Mouse (Mus musculus) CH12.LX (cell line): Measurements from ENCODE around the gene Dmxl2. TPM values are rescaled to one million over a fixed set of nuclear protein-coding genes. Genes with fewer than 3 reads are reported as not detected.
A peak's percentile ranks its signal among the peaks of the same experiment; 100 is the strongest.

Experiments used
- DNase-seq: peaks from one replicate; pipeline ENCODE4 v3.0.0-alpha.2; 2013; ENCODE audit errors: extremely low read depth
- H3K27ac ChIP-seq: 2 replicates; pipeline ENCODE4 v1.5.1; 2012; ENCODE audit warnings: low read depth, mild to moderate bottlenecking, control low read depth, moderate library complexity; ENCODE audit not compliant: insufficient read depth
- H3K27me3 ChIP-seq: replicated peaks from 2 replicates; pipeline ENCODE3; 2012; ENCODE audit warnings: inconsistent platforms
- H3K36me3 ChIP-seq, 2 experiments: replicated peaks in 1 of 2; 2 replicates each; pipeline versions ENCODE3 to v1.6.1; 2012; ENCODE audit warnings: inconsistent platforms in 1 of 2, low read length in 1 of 2, mild to moderate bottlenecking in 1 of 2, mixed read lengths in 1 of 2, moderate library complexity in 1 of 2; ENCODE audit not compliant: control insufficient read depth in 1 of 2, insufficient read depth in 1 of 2
- H3K4me1 ChIP-seq, 2 experiments: 2 replicates each; pipeline ENCODE4 v1.6.1; 2012; ENCODE audit warnings: inconsistent platforms in 1 of 2, moderate library complexity in 1 of 2; ENCODE audit not compliant: insufficient read depth in 2 of 2, control insufficient read depth in 1 of 2
- H3K4me2 ChIP-seq: 2 replicates; pipeline ENCODE4 v1.6.1; 2012; ENCODE audit warnings: low read depth, mild to moderate bottlenecking, control low read depth; ENCODE audit not compliant: poor library complexity, insufficient read depth, severe bottlenecking
- H3K4me3 ChIP-seq, 3 experiments: fragments of 150-350 bp in 1 of 3; sonication (generic) in 1 of 3; replicated peaks in 1 of 3; 2 replicates each; pipeline versions ENCODE3 to v1.5.1; 2011 to 2012; ENCODE audit warnings: low read depth in 2 of 3, low read length in 2 of 3, mild to moderate bottlenecking in 2 of 3, moderate library complexity in 2 of 3, control low read depth in 1 of 3, improper control_type of control experiment in 1 of 3, inconsistent platforms in 1 of 3, mixed read lengths in 1 of 3; ENCODE audit not compliant: poor library complexity in 1 of 3
- H3K79me2 ChIP-seq: replicated peaks from 2 replicates; pipeline ENCODE4 v1.6.1; 2012; ENCODE audit warnings: mild to moderate bottlenecking, moderate library complexity; ENCODE audit not compliant: control insufficient read depth, poor library complexity, insufficient read depth, severe bottlenecking; ENCODE audit errors: extremely low read depth
- H3K9ac ChIP-seq: 2 replicates; pipeline ENCODE4 v1.6.1; 2012; ENCODE audit warnings: low read depth, mild to moderate bottlenecking, control low read depth, moderate library complexity; ENCODE audit not compliant: insufficient read depth
- H3K9me3 ChIP-seq: replicated peaks from 2 replicates; pipeline ENCODE3; 2012; ENCODE audit warnings: low read length, inconsistent platforms, mixed read lengths
- CHD2 ChIP-seq: IDR thresholded peaks from 2 replicates; pipeline ENCODE4 v1.6.1; 2011; ENCODE audit warnings: low read length, improper control_type of control experiment
- CTCF ChIP-seq, 2 experiments: IDR thresholded peaks in 1 of 2; conservative IDR thresholded peaks in 1 of 2; 2 replicates each; pipeline ENCODE4 v1.5.1; 2011 to 2012; ENCODE audit warnings: low read depth in 2 of 2, low read length in 2 of 2, improper control_type of control experiment in 1 of 2, inconsistent platforms in 1 of 2, mild to moderate bottlenecking in 1 of 2, moderate library complexity in 1 of 2
- GABPA ChIP-seq: IDR thresholded peaks from 2 replicates; pipeline ENCODE4 v1.6.1; 2012; ENCODE audit warnings: low read depth, low read length, improper control_type of control experiment, inconsistent platforms; ENCODE audit not compliant: insufficient replicate concordance
- HCFC1 ChIP-seq: IDR thresholded peaks from 2 replicates; pipeline ENCODE4 v1.6.1; 2012; ENCODE audit warnings: low read depth, mild to moderate bottlenecking, inconsistent platforms, low read length, improper control_type of control experiment
- JUN ChIP-seq: IDR thresholded peaks from 2 replicates; pipeline ENCODE4 v1.6.1; 2011; ENCODE audit warnings: low read depth, mild to moderate bottlenecking, low read length, improper control_type of control experiment, moderate library complexity; ENCODE audit not compliant: insufficient read depth
- JUND ChIP-seq: conservative IDR thresholded peaks from 2 replicates; pipeline ENCODE4 v1.6.1; 2011; ENCODE audit warnings: low read depth, low read length, improper control_type of control experiment
- MAZ ChIP-seq: IDR thresholded peaks from 2 replicates; pipeline ENCODE4 v1.6.1; 2012; ENCODE audit warnings: low read depth, mild to moderate bottlenecking, inconsistent platforms, low read length, improper control_type of control experiment, moderate library complexity
- MYC ChIP-seq: IDR thresholded peaks from 2 replicates; pipeline ENCODE4 v1.6.1; 2011; ENCODE audit warnings: low read depth, mild to moderate bottlenecking, improper control_type of control experiment, low read length
- NELFE ChIP-seq: IDR thresholded peaks from 2 replicates; pipeline ENCODE4 v1.6.1; 2011; ENCODE audit warnings: low read depth, low read length, improper control_type of control experiment
- NRF1 ChIP-seq: IDR thresholded peaks from 2 replicates; pipeline ENCODE4 v1.6.1; 2014; ENCODE audit warnings: low read depth, mild to moderate bottlenecking, inconsistent platforms, low read length, improper control_type of control experiment, moderate library complexity
- RAD21 ChIP-seq: IDR thresholded peaks from 2 replicates; pipeline ENCODE4 v1.6.1; 2011; ENCODE audit warnings: low read depth, mild to moderate bottlenecking, low read length, improper control_type of control experiment, moderate library complexity
- RCOR1 ChIP-seq: conservative IDR thresholded peaks from 2 replicates; pipeline ENCODE4 v1.6.1; 2012; ENCODE audit warnings: low read depth, mild to moderate bottlenecking, inconsistent platforms, low read length, improper control_type of control experiment
- SMC3 ChIP-seq: IDR thresholded peaks from 2 replicates; pipeline ENCODE4 v1.6.1; 2011; ENCODE audit warnings: low read depth, low read length, improper control_type of control experiment
- USF1 ChIP-seq: IDR thresholded peaks from 2 replicates; pipeline ENCODE4 v1.6.1; 2014; ENCODE audit warnings: low read depth, mild to moderate bottlenecking, inconsistent platforms, low read length, improper control_type of control experiment
- ZC3H11A ChIP-seq: IDR thresholded peaks from 2 replicates; pipeline ENCODE4 v1.6.1; 2012; ENCODE audit warnings: low read depth, mild to moderate bottlenecking, inconsistent platforms, low read length, improper control_type of control experiment
- dilution Hi-C: fragments of 300-500 bp; cut with MboI; formaldehyde crosslinking; loops from 2 replicates; pipeline ENCODE4 v1.14.3; 2020; ENCODE audit warnings: low sequenced_read_pairs; ENCODE audit not compliant: extremely low pct_unique_long_range_greater_than_20kb, extremely low pct_ligation_motif_present
- in situ Hi-C: fragments of 300-500 bp; cut with MboI; formaldehyde crosslinking; loops from 3 replicates; pipeline ENCODE4 v1.14.3; 2019; ENCODE audit warnings: low sequenced_read_pairs, low pct_ligation_motif_present, low pct_unique_long_range_greater_than_20kb, mixed read lengths
- polyA plus RNA-seq: library from polyadenylated mRNA; unstranded; fragments of >175 nt; gene quantifications from 2 replicates; pipeline ENCODE4 v1.2.1, GENCODE M21; 2012; ENCODE audit warnings: low read depth; ENCODE audit not compliant: insufficient read length
- total RNA-seq, 2 experiments: library from RNA; depleted of rRNA; stranded (reverse); fragments of 300-350 nt in 1 of 2; fragments of >200 nt in 1 of 2; gene quantifications; 2 replicates each; pipeline ENCODE4 v1.2.3; 2012 to 2014

Gene Dmxl2
- total and polyA plus RNA-seq, 3 experiments: 21.8 to 23.7 (median 22.5) TPM

- in situ Hi-C loops: loop anchor here (10.0 kb wide), 1 partner anchor 139 kb away; no protein-coding TSS in a partner anchor
- H3K4me2 ChIP-seq: no peak overlapping the region
- peak; percentile 43 for DNase-seq
- H3K36me3 ChIP-seq: no peaks in the 10 kb centered on the region
- H3K27ac ChIP-seq: no peak overlapping the region
- no peaks in the 10 kb centered on the region for H3K9me3 ChIP-seq
- dilution Hi-C loops: no loop called here
- H3K27me3 ChIP-seq: peaks cover 15% of the 10 kb centered on the region
- H3K9ac ChIP-seq: no peak overlapping the region
- no peak overlapping the region for H3K4me3 ChIP-seq
- TF ChIP-seq CTCF (conservative IDR thresholded peaks at IDR 0.05 in 1 of 2, IDR thresholded peaks at IDR 0.05 in 1 of 2; ENCODE audit: low read depth in 2 of 2, low read length in 2 of 2) (peak; percentile 55 to 81), SMC3 (peak; percentile 80), JUND (no peak), GABPA (no peak), MYC (no peak), MAZ (no peak), RCOR1 (no peak), RAD21 (peak; percentile 73), USF1 (no peak), HCFC1 (no peak), ZC3H11A (no peak), CHD2 (no peak), NELFE (no peak), JUN (no peak)
- TF ChIP-seq, all 38 proteins: peak for 3
- H3K4me1 ChIP-seq: peaks cover 3 to 5% of the 10 kb centered on the region in 2 experiments; a peak in 3 of 4 replicates
- no peaks in the 10 kb centered on the region for H3K79me2 ChIP-seq
Measured at GRCm38 (mm10) chr9:54323456-54323855, 178.0 kb downstream of the Dmxl2 start.

GRCm38 (mm10) chr9:54316363-54316762, 185.1 kb downstream of the Dmxl2 start:
- Histone ChIP-seq H3K4me1 (no peaks in the 10 kb centered on the region), H3K9me3 (no peaks in the 10 kb centered on the region), H3K4me2 (no peak overlapping the region), H3K79me2 (no peaks in the 10 kb centered on the region), H3K9ac (no peak overlapping the region), H3K36me3 (no peaks in the 10 kb centered on the region), H3K27me3 (peaks cover 35% of the 10 kb centered on the region), H3K27ac (no peak overlapping the region), H3K4me3 (no peak overlapping the region)
- no peak for DNase-seq
- TF ChIP-seq NRF1: no peak
- peak; percentile 46 for TF ChIP-seq SMC3
- peak in 1 of 2 experiments; percentile 42; a peak in 2 of 4 replicates for TF ChIP-seq CTCF (conservative IDR thresholded peaks at IDR 0.05 in 1 of 2, IDR thresholded peaks at IDR 0.05 in 1 of 2; ENCODE audit: low read depth in 2 of 2, low read length in 2 of 2)
- TF ChIP-seq RAD21: peak; percentile 9
- in situ Hi-C loops: no loop called here
- dilution Hi-C loops: no loop called here

Other genes with a start within 250 kb of the Dmxl2 start
- not detected in 2 replicates for gene Cyp19a1, start 233.5 kb downstream of the Dmxl2 start, total RNA-seq (2012; rRNA removed)
- not detected in 2 replicates for gene Cyp19a1, start 233.5 kb downstream of the Dmxl2 start, total RNA-seq (2014; rRNA removed)
- not detected in 2 replicates for gene Cyp19a1, start 233.5 kb downstream of the Dmxl2 start, polyA plus RNA-seq
- gene Gldn, start 215.1 kb downstream of the Dmxl2 start, total RNA-seq (2012; rRNA removed): not detected in 2 replicates
- gene Gldn, start 215.1 kb downstream of the Dmxl2 start, total RNA-seq (2014; rRNA removed): not detected in 2 replicates
- not detected in 2 replicates for gene Gldn, start 215.1 kb downstream of the Dmxl2 start, polyA plus RNA-seq
- gene Sh2d7, start 37.4 kb upstream of the Dmxl2 start, total RNA-seq (2012; rRNA removed): 0.81 and 0.84 TPM in 2 replicates
- 0.83 and 0.90 TPM in 2 replicates for gene Sh2d7, start 37.4 kb upstream of the Dmxl2 start, total RNA-seq (2014; rRNA removed)
- 0.52 and 0.56 TPM in 2 replicates for gene Sh2d7, start 37.4 kb upstream of the Dmxl2 start, polyA plus RNA-seq
- gene Cib2, start 58.6 kb upstream of the Dmxl2 start, total RNA-seq (2012; rRNA removed): 2.0 and 2.1 TPM in 2 replicates
- 3.3 and 3.4 TPM in 2 replicates for gene Cib2, start 58.6 kb upstream of the Dmxl2 start, total RNA-seq (2014; rRNA removed)
- gene Cib2, start 58.6 kb upstream of the Dmxl2 start, polyA plus RNA-seq: 2.3 and 3.5 TPM in 2 replicates
- 102 and 135 TPM in 2 replicates for gene Idh3a, start 84.7 kb upstream of the Dmxl2 start, total RNA-seq (2012; rRNA removed)
- 192 and 198 TPM in 2 replicates for gene Idh3a, start 84.7 kb upstream of the Dmxl2 start, total RNA-seq (2014; rRNA removed)
- 178 and 186 TPM in 2 replicates for gene Idh3a, start 84.7 kb upstream of the Dmxl2 start, polyA plus RNA-seq
- 13.7 and 16.8 TPM in 2 replicates for gene Acsbg1, start 160.2 kb upstream of the Dmxl2 start, total RNA-seq (2012; rRNA removed)
- gene Acsbg1, start 160.2 kb upstream of the Dmxl2 start, total RNA-seq (2014; rRNA removed): 24.0 and 25.8 TPM in 2 replicates
- 23.6 and 24.7 TPM in 2 replicates for gene Acsbg1, start 160.2 kb upstream of the Dmxl2 start, polyA plus RNA-seq
- gene Dnaja4, start 197.2 kb upstream of the Dmxl2 start, total RNA-seq (2012; rRNA removed): 2.3 and 2.4 TPM in 2 replicates
- gene Dnaja4, start 197.2 kb upstream of the Dmxl2 start, total RNA-seq (2014; rRNA removed): 0.81 and 0.95 TPM in 2 replicates
- gene Dnaja4, start 197.2 kb upstream of the Dmxl2 start, polyA plus RNA-seq: 1.1 and 1.8 TPM in 2 replicates
- gene Wdr61, start 232.9 kb upstream of the Dmxl2 start, total RNA-seq (2012; rRNA removed): 118 and 141 TPM in 2 replicates
- gene Wdr61, start 232.9 kb upstream of the Dmxl2 start, total RNA-seq (2014; rRNA removed): 245 and 269 TPM in 2 replicates
- 157 and 164 TPM in 2 replicates for gene Wdr61, start 232.9 kb upstream of the Dmxl2 start, polyA plus RNA-seq